Mouse (Mus musculus): Measurements from ENCODE around the gene Gm49337.

Gene Gm49337

GRCm38 (mm10) chr4:116173072-116173471 is at the start of gene Gm49337, which contains the start of gene 1700042G07Rik:
TSS of gene Gm49337 (plus strand) at chr4:116173384.
TSS of gene 1700042G07Rik (plus strand) at chr4:116173372.
- DNase-seq = peak; percentile 60

GRCm38 (mm10) chr4:116123602-116124519 is 49.3 kb upstream of the Gm49337 start, which contains the start of the genes Rad54l and Pomgnt1:
TSS of gene Rad54l (minus strand) at chr4:116123690.
TSS of gene Pomgnt1 (plus strand) at chr4:116123840.
- DNase-seq = peak; percentile 82

- DNase-seq = no peak
These were observed 47.3 kb upstream of the Gm49337 start for GRCm38 (mm10) chr4:116125803-116126386.

DNA sequence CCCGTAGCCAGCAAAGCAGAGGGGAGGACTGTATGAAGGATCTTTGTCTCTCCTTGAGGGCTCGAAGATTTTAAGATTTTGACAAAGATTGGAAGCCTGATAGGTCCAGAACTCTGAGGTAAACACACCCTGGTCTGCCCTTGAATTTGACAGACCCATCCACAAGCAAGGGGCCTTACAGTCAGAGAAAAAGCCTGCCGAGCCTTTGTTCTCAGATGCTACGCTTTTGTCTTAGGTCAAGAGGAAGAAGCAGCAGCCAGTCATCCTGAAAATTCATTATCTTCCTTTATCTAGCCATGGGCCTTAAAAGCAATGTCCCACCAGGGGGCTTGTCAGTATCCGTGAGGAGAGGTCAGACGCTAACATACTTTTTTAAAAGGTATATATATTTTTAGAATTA is 45.2 kb upstream of the Gm49337 start:
- no peak for DNase-seq

- DNase-seq = no peak
These were observed 40.1 kb upstream of the Gm49337 start for GRCm38 (mm10) chr4:116133126-116133525.

GRCm38 (mm10) chr4:116134990-116135389 is 38.2 kb upstream of the Gm49337 start:
- DNase-seq = peak; percentile 35

DNA sequence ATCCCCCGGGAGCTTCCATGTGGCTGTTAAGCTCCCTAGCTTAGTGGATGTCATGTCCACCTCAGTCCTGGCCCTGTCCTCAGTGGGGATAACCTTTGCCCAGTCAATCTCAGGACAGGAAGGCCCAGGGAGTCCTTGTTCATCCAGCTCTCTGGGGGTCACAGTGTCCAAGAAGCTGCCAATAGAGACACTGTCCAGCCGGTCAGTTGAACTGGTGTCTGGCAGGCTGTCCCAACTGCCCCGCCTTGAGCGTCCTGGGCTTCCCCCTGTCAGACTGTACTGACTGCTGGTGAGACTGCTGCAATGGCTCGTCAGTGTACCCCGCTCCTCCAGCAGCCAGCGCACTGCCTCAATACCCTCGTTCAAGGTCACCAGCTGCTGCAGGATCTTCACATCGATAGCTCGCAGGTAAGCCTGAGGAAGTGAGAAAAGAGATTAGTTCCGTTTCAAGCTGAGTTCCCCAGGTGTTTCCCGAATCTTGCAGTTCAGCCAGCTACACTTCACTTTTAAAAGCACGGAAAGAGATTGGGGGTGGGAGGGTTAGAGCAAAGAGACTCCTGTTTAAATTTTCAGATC is 35.7 kb upstream of the Gm49337 start:
- DNase-seq = peak; percentile 37

DNA sequence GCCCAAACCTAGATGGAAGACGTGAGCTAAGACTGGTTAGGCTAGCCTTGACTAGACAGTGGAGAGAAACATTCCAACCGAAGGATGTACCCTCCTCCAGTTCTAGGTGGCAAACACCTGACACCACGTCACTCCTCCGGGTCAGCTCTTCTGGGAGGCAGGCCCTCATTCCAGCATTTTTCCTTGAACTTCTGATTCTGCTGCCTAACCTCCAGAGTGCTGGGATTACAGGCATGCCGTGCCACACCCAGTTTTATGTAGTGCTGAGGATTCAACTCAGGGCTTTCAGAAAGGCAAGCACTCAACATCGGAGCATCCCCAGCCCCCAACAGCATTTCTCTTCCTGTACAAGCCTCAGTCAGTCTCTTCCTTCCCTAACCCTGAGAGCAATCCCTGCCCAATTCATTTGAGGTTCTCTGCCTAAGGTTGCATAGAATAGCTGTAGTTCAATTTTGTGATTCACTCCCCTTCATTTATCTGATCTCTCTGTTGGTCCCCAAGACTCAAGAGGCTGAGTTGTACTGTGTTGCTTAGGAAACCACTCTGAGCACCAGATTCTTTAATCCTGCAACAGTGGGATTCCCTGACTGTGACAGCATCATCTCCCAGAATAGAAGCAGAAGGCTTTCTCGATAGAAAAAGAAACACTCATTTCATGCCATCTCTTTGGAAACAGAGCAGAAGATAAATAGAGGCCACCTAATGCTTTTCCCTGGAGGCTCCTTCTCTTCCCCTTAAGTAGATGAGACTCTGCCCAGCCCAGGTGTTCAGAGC is 32.2 kb upstream of the Gm49337 start:
- DNase-seq = no peak

- no peak for DNase-seq
These were observed 31.4 kb upstream of the Gm49337 start for GRCm38 (mm10) chr4:116141736-116142135.

- DNase-seq = peak; percentile 52
These were observed 30.9 kb upstream of the Gm49337 start for GRCm38 (mm10) chr4:116142269-116142668.

- DNase-seq = peak; percentile 99
These were observed 29.8 kb upstream of the Gm49337 start for GRCm38 (mm10) chr4:116143317-116143811.

DNA sequence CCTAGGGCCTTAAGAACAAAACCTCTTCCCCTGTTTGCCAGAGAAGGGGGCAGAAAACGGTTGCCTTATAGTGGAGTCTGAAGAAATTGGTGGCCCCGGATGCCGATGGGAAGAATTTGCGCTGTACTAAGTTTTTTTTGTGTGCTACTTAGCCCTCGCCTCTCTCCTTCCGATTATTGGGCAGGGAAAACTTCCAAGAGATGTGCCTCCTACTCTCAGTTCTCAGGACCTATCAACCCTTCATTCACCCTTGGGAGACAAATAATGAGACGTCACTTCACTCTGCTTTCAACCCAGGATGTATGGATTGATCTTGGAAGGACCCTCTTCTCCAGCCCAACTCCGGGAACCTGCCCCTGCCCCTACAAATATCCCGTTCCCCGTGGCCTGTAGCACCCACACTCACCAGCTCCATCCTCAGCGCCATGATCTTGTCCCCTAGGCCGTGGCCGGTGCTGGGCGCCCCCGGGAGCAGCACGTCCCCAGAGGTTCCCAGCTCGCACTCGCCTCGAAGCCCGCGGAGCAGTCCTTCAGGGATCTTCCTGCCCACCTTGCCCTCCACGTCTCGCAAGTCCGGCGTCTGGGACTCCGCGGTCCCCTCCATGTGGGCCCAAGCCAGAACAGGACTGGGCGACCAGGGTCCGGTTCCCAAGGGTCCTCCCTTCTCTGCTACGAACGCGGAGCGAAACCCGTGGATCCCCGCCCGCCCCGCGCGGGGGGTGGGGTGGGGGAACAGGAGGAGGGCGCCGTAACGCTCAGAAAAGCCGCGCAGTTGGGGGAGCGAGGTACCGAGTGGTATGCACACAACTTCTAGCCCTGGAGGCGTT is 29.1 kb upstream of the Gm49337 start:
- peak; percentile 87 for DNase-seq

GRCm38 (mm10) chr4:116149812-116150155 is 23.4 kb upstream of the Gm49337 start:
- no peak for DNase-seq

DNA sequence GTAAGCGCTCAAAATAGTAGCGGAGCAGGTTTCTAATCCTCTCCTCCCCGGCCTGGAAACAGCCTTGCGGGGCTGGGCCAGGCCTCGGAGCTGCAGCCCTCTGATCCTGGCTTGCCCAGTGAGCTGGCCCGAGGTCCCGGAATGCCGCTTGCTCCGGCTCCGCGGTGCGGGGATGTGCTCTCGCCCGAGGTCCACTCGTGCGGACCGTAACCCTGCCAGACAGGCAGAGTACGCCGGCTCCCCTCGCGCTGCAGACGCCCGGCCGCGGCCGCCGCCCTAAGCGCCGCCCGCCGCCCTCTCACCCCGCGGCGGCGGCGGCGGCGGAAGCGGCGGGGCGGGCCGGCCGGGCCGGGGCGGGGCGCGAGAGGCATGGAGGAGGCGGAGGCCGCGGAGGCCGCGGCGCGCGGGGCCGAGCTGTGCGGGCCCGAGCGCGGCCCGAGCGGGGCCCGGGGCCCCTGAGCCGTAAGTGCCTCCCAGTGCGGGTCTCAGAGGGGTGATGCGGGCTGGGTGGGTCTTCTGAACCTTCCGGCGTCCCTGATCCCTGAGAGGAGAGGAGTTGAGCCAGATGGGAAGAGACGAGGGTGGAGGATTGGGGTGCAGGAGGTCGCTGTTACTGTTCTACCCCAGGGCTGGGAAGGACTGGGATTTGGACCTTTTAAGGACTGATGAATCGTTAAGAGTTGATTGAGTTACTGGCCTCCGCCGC is 22.9 kb upstream of the Gm49337 start:
- DNase-seq = peak; percentile 70

- DNase-seq = no peak
These were observed 22.3 kb upstream of the Gm49337 start for GRCm38 (mm10) chr4:116150862-116151221.

DNA sequence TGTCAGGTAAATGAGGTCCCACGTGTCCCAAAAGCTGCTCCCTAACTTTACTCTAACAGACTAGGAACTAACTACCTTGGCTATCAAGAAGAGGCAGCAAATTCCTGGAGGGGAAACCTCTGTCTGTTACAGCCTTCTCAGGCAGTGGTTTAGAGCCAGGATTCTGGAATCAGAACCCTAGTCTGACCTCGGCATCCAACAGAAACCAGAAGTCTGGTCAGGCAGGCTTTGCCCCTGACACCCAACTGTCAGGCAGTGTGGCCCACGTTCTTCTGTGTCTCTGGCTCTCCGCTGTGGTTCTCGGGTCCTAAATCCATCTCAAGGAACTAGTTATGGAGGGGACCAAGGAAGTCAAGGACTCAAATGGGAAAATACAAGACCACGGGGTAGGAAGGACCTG is 21.9 kb upstream of the Gm49337 start, which contains the start of gene Lurap1:
Gene Lurap1 (minus strand): TSS at position 101 of the 400 bp plus-strand sequence.
- no peak for DNase-seq

DNA sequence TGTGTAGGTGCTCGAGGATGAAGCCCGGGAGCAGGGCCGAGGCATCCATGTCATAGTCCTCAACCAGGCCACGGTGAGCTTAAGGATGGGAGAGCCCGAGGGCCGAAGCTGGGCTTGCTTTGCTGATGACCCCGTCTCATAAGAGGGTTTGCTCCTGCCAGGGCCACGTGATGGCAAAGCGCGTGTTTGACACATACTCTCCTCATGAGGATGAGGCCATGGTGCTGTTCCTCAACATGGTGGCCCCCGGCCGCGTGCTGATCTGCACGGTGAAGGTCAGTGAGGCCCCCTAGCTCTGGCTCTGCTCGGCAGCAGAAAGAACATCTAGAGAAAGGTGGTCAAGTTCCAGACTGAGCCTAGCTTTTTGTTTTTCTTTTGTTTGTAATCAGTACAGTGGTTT is 20.5 kb upstream of the Gm49337 start:
- no peak for DNase-seq

DNA sequence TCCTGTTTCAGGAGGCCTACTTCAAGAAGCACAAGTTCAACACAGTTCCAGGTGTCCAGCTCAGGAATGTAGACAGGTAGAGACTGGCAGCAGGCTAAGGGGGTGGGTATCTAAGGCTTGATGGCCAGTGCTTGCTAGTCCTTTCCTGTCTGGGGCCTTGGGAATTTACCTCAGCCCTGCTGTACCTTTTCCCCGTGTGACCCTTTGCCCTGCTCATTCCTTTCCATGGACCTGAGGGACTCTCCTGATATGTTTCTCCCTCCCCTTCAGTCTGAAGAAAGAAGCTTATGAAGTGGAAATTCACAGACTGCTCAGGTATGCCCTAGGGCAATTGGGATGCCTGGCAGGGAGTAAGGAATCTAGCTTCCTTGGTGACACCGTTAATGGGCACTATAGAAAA is 15.3 kb upstream of the Gm49337 start:
- no peak for DNase-seq

- no peak for DNase-seq
These were observed 13.3 kb upstream of the Gm49337 start for GRCm38 (mm10) chr4:116159912-116160311.

DNA sequence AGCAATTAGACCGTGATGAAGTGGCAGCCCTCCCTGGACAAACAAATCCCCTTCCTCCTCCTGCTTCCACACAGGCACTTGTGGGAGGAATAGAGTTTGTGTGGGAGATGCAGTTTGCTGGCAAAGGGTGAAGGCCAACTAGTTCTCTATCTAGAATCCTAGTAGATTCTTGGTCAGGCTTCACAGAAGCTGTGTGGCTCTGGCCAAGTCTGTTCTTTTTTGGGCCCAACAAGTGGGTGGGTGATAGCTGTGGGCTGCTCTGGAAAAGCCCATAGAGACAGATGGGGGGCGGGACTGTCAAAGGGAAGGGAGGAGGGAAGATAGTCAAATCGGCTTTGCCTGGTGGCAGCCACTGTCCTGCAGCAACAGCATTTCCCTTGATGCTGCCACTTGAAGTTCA is 12.4 kb upstream of the Gm49337 start:
- DNase-seq = no peak

DNA sequence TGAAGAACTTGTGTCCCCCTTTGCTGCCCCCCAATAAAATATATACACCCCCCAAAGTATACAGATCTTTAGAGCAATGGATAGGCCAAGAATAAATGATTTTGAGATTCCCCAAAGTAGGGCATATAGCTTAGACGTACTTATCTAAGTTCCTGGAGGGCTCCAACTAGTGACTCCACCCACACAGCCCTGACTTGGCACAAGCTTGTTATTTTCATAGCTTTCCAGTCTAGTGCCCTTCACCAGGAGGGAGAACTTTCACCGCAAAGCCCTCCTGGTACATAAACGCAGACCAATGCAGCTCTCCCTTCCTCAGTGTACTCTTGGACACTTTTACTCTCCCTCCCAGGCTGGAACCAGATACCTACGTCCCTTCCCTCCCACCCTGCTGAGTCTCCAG is 11.0 kb upstream of the Gm49337 start:
- DNase-seq = no peak

Data from cerebellum, adult 9-11 months (tissue).